Mouse (Mus musculus) stomach, embryonic 15.5 days (tissue): ENCODE results near the gene Tdrd3. TPM values are rescaled to one million over a fixed set of nuclear protein-coding genes. Genes with fewer than 3 reads are reported as not detected.

ENCODE experiments used
- ATAC-seq: fragments of 200-750 bp; cut with Nextera tagmentation; 2 replicates; pipeline ENCODE4 v1.8.0; 2017; ENCODE audit warnings: low read depth, moderate number of reproducible peaks, moderate TSS enrichment; ENCODE audit not compliant: insufficient read depth, low FRiP score
- H3K27ac ChIP-seq: fragments of 300-500 bp; sonication (generic); 2 replicates; pipeline ENCODE4 v1.5.1; 2015; ENCODE audit warnings: mild to moderate bottlenecking, inconsistent platforms
- H3K27me3 ChIP-seq: fragments of 300-500 bp; sonication (generic); replicated peaks from 2 replicates; pipeline ENCODE4 v1.6.1; 2015; ENCODE audit warnings: inconsistent platforms
- H3K36me3 ChIP-seq: fragments of 300-500 bp; sonication (generic); 2 replicates; pipeline ENCODE4 v1.6.1; 2015; ENCODE audit warnings: inconsistent platforms
- H3K4me1 ChIP-seq: fragments of 300-500 bp; sonication (generic); 2 replicates; pipeline ENCODE4 v1.6.1; 2015; ENCODE audit warnings: inconsistent platforms
- H3K4me2 ChIP-seq: fragments of 300-500 bp; sonication (generic); 2 replicates; pipeline ENCODE4 v1.6.1; 2015; ENCODE audit warnings: mild to moderate bottlenecking, inconsistent platforms
- H3K4me3 ChIP-seq: fragments of 300-500 bp; sonication (generic); replicated peaks from 2 replicates; pipeline ENCODE4 v1.5.1; 2015; ENCODE audit warnings: inconsistent platforms
- H3K9ac ChIP-seq: fragments of 300-500 bp; sonication (generic); 2 replicates; pipeline ENCODE4 v1.6.1; 2015; ENCODE audit warnings: inconsistent platforms
- H3K9me3 ChIP-seq: fragments of 300-500 bp; sonication (generic); 2 replicates; pipeline ENCODE4 v1.6.1; 2016; ENCODE audit warnings: inconsistent platforms
- WGBS: fragments of 180-500 bp; shearing (Covaris S2); methylation state at CpG from one replicate; pipeline ENCODE4 v1.1.7; 2015; 5-methylcytosine and 5-hydroxymethylcytosine counted together
- polyA plus RNA-seq: library from polyadenylated mRNA; unstranded; fragments of >200 nt; fragmentation: Nextera tagmentation; extraction: Ambion mirVana; gene quantifications from 2 replicates; pipeline ENCODE4 v1.2.1, GENCODE M21; 2015

Gene Tdrd3
- polyA plus RNA-seq, 1 experiment from 2014 or later: 24.2 TPM

DNA sequence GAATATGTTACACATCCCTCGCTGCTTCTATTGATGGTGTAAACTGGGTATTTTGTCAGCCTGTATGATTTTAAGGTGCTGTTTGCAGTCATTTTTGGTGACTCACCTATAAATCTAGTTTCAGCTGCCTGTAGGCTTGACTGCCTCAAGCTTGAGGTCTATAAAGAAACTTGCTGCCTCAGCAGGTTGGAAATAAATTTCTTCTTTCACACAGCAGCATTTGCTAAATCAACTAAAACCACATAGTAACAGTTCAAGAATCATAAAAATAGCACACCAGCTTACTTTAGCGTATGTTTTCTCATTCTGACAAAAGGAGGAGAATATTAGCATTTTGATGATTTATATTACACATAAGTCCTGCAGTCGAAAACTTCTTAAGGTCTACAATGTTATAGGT is 6.0 kb downstream of the Tdrd3 start:
- Histone ChIP-seq H3K9me3 (no peaks in the 10 kb centered on the region), H3K4me1 (0 out of 2 replicates have a peak, but pooled peaks cover 3% of the 10 kb centered on the region), H3K9ac (no peak overlapping the region), H3K36me3 (no peaks in the 10 kb centered on the region), H3K27me3 (no peaks in the 10 kb centered on the region), H3K4me2 (no peak overlapping the region), H3K4me3 (no peak overlapping the region), H3K27ac (no peak overlapping the region)
- no peak for ATAC-seq
- WGBS: 73% methylated on average over 3 of the region's 3 CpGs

- no peak overlapping the region for H3K9ac ChIP-seq
- H3K36me3 ChIP-seq: no peaks in the 10 kb centered on the region
- no peaks in the 10 kb centered on the region for H3K27me3 ChIP-seq
- peak; percentile 31; the same call in 1 of the 2 replicates for ATAC-seq
- H3K4me2 ChIP-seq: no peak overlapping the region
- H3K4me3 ChIP-seq: no peak overlapping the region
- H3K27ac ChIP-seq: no peak overlapping the region
- 41% methylated on average over 7 of the region's 7 CpGs for WGBS
- no peaks in the 10 kb centered on the region for H3K4me1 ChIP-seq
- no peaks in the 10 kb centered on the region for H3K9me3 ChIP-seq
Measured at GRCm38 (mm10) chr14:87426297-87426922, 10.0 kb downstream of the Tdrd3 start.

DNA sequence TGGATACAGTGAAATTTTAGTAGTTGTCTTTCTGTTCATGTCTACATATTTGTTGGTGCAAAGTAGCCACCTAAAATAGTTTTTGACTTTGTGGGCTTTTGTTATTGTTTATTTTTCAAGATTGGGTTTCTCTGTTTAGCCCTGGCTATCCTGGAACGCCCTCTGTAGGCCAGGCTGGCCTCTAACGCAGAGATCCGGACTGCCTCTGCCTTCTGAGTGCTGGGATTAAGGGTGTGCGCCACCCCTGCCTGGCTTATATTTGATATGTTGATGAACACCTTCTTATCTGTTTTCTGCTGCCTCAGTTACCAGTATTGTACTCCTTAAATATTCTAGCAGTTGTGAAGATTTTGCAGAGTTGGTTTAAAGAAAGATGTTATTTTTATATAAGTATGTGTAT is 10.6 kb downstream of the Tdrd3 start:
- Histone ChIP-seq H3K4me2 (no peak overlapping the region), H3K4me3 (no peak overlapping the region), H3K9ac (no peak overlapping the region), H3K27ac (no peak overlapping the region), H3K36me3 (no peaks in the 10 kb centered on the region), H3K27me3 (no peaks in the 10 kb centered on the region), H3K4me1 (no peaks in the 10 kb centered on the region), H3K9me3 (no peaks in the 10 kb centered on the region)
- WGBS: 90% methylated on average over 4 of the region's 4 CpGs
- no peak for ATAC-seq

DNA sequence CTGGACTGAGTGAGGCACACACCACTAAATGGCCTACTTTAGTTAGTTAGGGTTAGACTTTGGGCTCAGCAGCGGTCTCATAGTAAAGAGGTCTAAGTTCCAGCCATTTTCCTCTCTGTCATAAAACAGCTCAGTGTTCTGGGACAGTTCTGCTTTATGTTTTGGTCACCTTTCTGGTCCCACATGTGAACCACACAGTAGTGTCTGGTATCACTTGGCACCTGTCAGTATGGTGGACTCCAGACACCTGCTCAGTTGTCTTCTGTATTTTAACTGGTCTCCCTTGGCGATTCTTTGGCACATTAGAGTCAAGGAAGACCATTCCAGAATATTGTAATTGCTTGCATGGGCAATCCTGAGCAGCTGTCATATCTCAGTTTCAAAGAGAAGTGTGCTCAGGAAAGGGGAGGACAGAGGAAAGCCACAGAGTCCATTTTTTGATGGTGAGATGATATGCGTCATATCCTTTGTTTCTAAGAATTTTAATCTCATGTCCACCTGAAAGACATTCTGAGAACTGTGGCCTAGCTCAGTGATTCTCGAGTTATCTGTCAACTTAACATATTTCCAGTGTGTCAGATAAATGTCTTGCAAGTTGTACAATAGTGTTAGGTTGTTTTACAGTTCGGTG is 11.3 kb downstream of the Tdrd3 start:
- Histone ChIP-seq H3K4me1 (no peaks in the 10 kb centered on the region), H3K9ac (no peak overlapping the region), H3K27ac (no peak overlapping the region), H3K36me3 (no peaks in the 10 kb centered on the region), H3K4me2 (no peak overlapping the region), H3K27me3 (no peaks in the 10 kb centered on the region), H3K9me3 (no peaks in the 10 kb centered on the region), H3K4me3 (no peak overlapping the region)
- ATAC-seq: no peak
- WGBS: 84% methylated on average over 5 of the region's 5 CpGs

DNA sequence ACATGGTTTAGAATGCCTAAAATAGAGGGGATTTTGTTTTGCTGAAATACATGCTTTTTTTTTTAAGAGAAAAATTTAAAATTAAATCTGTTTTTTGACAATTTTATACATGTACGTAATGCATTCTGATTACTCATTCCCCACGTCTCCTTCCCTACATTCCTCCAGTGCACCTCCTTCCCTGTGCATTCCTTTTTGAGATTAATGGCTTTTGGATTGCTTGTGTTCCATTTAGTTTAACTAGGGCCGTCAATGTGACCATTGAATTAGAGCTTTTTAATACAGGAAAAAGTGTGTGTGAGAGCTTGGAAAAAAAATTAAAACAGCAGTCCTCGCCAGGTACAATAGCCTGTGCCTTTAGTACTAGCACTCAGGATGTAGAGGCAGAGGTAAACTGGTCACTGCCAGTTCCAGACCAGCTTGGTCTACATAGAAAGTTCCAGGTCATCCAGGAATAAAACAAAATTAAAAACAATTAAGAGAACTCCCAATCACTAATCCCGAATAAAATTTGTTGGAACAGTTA is 17.0 kb downstream of the Tdrd3 start:
- 52% methylated on average over 5 of the region's 5 CpGs for WGBS

GRCm38 (mm10) chr14:87435382-87435781 is 18.9 kb downstream of the Tdrd3 start:
- H3K9ac ChIP-seq: no peak overlapping the region
- no peaks in the 10 kb centered on the region for H3K4me1 ChIP-seq
- no peak for ATAC-seq
- no peak overlapping the region for H3K27ac ChIP-seq
- H3K4me2 ChIP-seq: no peak overlapping the region
- 0 out of 2 replicates have a peak, but pooled peaks cover 3% of the 10 kb centered on the region for H3K36me3 ChIP-seq
- H3K9me3 ChIP-seq: no peaks in the 10 kb centered on the region
- 87% methylated on average over 4 of the region's 4 CpGs for WGBS
- H3K27me3 ChIP-seq: no peaks in the 10 kb centered on the region
- H3K4me3 ChIP-seq: no peak overlapping the region

More for the DNA sequence above, 17.0 kb downstream of the Tdrd3 start:
- Histone ChIP-seq H3K27ac (no peak overlapping the region), H3K4me2 (no peak overlapping the region), H3K9ac (no peak overlapping the region), H3K27me3 (no peaks in the 10 kb centered on the region), H3K9me3 (no peaks in the 10 kb centered on the region), H3K4me3 (no peak overlapping the region), H3K4me1 (no peaks in the 10 kb centered on the region), H3K36me3 (0 out of 2 replicates have a peak, but pooled peaks cover 3% of the 10 kb centered on the region)
- no peak for ATAC-seq

DNA sequence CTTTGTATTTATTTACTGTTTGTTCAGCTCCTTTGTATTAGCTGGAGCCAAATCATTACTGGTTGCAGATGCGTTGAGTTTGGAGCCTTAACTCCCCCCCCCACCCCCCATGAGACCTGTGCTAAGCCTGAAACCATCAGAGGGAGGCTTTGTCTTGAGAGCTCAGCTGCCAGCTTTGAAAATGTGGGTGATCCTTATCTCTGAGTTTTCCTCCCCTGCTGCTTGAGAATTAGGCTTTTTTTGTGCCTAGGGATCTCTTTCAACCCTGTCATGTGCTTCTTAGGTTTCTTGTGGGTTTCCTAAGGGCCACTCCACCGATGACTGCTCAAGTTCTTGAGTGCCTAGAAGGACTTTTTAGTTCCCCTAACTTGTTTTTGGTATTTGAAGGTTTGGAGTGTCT is 23.3 kb downstream of the Tdrd3 start:
- ATAC-seq: no peak
- Histone ChIP-seq H3K9me3 (no peaks in the 10 kb centered on the region), H3K4me2 (no peak overlapping the region), H3K36me3 (0 out of 2 replicates have a peak, but pooled peaks cover 3% of the 10 kb centered on the region), H3K27me3 (no peaks in the 10 kb centered on the region), H3K4me3 (no peak overlapping the region), H3K4me1 (no peaks in the 10 kb centered on the region), H3K9ac (no peak overlapping the region), H3K27ac (no peak overlapping the region)
- WGBS: 10% methylated on average over 2 of the region's 2 CpGs

DNA sequence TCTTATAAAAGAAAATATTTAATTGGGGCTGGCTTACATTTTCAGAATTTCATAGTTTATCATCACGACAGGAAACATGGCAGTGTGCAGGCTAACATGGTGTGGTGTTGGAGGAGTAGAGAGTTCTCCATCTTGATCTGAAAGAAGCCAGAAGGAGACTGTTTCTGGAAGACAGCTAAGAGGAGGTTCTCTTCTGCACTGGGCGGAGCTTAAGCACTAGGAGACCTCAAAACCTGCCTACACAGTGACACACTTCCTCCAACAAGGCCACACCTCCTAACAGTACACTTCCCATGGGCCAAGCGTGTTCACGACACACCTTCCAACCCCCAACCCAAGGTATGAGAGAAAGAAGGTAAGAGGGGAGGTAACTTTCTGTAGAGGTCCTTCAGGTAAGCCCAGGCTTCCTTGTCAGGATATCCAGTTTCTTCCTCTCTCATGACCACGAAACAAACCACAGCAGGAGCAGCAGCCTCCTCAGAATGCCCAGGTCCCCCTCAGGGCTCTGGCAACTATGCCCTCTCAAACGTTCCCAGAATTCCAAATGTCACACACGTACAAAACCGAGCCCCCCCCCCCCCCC is 30.0 kb downstream of the Tdrd3 start:
- no peaks in the 10 kb centered on the region for H3K4me1 ChIP-seq
- no peak overlapping the region for H3K4me3 ChIP-seq
- H3K9me3 ChIP-seq: no peaks in the 10 kb centered on the region
- no peaks in the 10 kb centered on the region; the same call in 1 of the 2 replicates for H3K36me3 ChIP-seq
- H3K9ac ChIP-seq: no peak overlapping the region
- H3K4me2 ChIP-seq: no peak overlapping the region
- H3K27ac ChIP-seq: no peak overlapping the region
- H3K27me3 ChIP-seq: no peaks in the 10 kb centered on the region
- no peak for ATAC-seq
- WGBS: 81% methylated on average over 8 of the region's 8 CpGs

- Histone ChIP-seq H3K4me1 (no peaks in the 10 kb centered on the region), H3K4me3 (no peak overlapping the region), H3K27ac (no peak overlapping the region), H3K36me3 (no peaks in the 10 kb centered on the region; the same call in 1 of the 2 replicates), H3K27me3 (no peaks in the 10 kb centered on the region), H3K4me2 (no peak overlapping the region), H3K9me3 (no peaks in the 10 kb centered on the region), H3K9ac (no peak overlapping the region)
- WGBS: 10% methylated on average over 7 of the region's 7 CpGs
- ATAC-seq: no peak
Measured at GRCm38 (mm10) chr14:87451645-87452443, 35.4 kb downstream of the Tdrd3 start.

GRCm38 (mm10) chr14:87455630-87456175 is 39.3 kb downstream of the Tdrd3 start:
- Histone ChIP-seq H3K27me3 (no peaks in the 10 kb centered on the region), H3K9ac (no peak overlapping the region), H3K9me3 (no peaks in the 10 kb centered on the region), H3K4me2 (no peak overlapping the region), H3K4me1 (no peaks in the 10 kb centered on the region), H3K36me3 (no peaks in the 10 kb centered on the region), H3K27ac (no peak overlapping the region), H3K4me3 (no peak overlapping the region)
- ATAC-seq: no peak
- WGBS: 83% methylated on average over 5 of the region's 5 CpGs

GRCm38 (mm10) chr14:87459777-87460176 is 43.3 kb downstream of the Tdrd3 start:
- Histone ChIP-seq H3K4me1 (no peaks in the 10 kb centered on the region), H3K4me2 (no peak overlapping the region), H3K36me3 (no peaks in the 10 kb centered on the region), H3K4me3 (no peak overlapping the region), H3K9ac (no peak overlapping the region), H3K27me3 (no peaks in the 10 kb centered on the region), H3K27ac (no peak overlapping the region), H3K9me3 (no peaks in the 10 kb centered on the region)
- WGBS: 83% methylated on average over 1 of the region's 1 CpGs
- no peak for ATAC-seq
